Mouse (Mus musculus) retina, postnatal 1 day (tissue): ENCODE measurements at regions not wholly inside any gene's neighbourhood (a gene's known extent, or its start where the extent isn't known, plus 50 kb on each side); places are given as distances from the start of the nearest gene placed in this dataset.
"Not testable (repeated sequence)": the region's sequence is repeated elsewhere in the genome, so short reads cannot be mapped to it uniquely, and the experiment has no call there.

ENCODE experiments used
- DNase-seq: peaks from one replicate; pipeline ENCODE4 v3.0.0-alpha.2; 2012

DNA sequence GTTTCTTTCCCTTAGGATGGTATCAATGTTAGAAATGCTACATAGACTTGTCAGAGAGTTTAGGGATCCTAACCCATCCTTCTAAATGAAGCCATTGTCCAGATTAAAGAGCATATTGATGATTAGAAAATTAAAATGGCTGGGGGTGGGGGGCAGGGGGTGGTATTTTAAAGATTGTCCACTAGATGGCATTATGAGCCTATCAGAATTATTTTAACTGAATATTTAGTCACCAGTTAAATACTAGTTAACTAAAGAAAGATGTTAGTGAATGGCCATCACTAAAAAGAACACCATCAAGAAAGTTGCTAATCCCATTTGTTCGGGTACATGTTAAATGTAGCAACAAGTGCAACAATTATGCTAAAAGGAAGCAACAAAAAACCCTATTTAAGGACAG, 1909.6 kb upstream of the 5930422O12Rik start:
- DNase-seq, result no peak

DNA sequence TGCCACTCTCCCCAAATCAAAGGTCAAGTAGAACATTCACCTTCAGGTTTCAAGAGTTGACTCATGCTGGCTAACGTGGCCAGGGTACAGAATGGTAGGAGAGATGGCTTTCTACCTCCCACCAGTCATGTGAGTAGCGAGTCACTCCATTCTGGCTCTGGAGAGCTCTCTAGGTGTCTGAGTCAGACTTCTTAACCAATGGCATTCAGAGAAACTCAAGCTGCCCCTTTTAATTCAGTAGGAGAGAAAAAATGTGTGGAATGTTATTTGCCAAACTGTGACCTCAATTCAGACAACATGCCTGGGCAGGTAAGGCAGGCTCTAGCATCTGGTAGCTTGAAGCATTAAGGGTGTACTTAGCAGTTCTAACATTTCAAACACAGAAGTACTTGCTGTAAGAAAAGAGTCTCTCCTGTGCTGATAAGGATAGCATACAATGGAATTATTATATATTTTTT, 1907.5 kb upstream of the 5930422O12Rik start:
- DNase-seq, result no peak

DNA sequence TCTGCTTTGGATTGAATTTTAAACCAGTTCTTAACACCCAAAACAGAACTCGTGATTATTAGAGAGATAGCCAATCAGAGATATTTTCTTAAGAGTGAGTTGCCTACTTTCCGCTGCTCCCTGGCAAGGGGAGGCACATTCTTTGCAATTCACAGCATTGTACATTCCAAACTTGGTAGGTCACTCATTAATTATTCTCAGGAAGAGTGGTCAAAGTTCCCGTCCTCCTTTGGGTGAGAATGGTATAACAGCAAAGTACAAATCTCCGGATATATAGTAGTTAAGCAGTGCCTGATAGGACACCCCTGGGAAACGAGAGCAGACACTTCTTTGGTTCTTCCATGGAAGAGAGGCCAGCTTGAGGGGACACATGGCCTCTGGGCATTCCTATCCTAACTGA, 1903.4 kb upstream of the 5930422O12Rik start:
- DNase-seq, result no peak

DNA sequence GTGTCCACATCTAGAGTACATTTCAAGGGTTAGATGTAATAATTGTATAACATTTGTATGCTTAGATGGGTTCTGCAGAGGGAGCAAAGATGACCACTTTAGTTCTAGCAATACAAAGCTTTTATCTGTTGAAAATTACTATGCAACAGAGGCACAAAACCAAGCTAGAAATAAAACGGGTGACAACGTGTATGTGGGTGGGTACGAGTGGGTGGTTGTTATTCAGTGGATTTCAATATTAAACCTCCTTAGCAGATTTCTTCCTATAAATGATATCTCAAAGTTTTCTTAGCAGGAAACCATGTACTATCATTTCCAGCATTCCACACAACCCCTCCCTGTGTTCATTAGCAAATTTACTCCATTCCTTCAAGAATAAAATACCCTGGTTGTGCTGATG, 1889.3 kb upstream of the 5930422O12Rik start:
- no peak for DNase-seq

DNA sequence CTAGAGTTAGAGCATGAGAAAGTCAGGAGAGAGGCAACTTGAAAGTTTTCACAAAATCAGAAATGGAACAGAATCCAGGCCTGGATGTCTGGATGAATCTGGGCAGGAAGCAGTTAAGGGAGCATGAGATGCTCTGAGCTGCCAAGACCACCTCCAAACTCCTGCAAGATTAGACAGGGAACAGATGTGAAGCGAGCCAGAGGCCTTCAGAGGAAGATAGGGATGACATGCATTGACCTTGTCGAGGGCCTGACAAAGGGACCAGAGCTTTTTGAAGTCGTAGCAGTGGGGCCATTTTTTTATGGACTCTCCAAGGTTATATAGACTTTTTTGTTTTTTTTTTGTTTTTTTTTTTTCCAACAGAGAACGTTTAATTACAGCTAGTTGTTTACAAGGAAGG, 1886.9 kb upstream of the 5930422O12Rik start:
- DNase-seq, result no peak

DNA sequence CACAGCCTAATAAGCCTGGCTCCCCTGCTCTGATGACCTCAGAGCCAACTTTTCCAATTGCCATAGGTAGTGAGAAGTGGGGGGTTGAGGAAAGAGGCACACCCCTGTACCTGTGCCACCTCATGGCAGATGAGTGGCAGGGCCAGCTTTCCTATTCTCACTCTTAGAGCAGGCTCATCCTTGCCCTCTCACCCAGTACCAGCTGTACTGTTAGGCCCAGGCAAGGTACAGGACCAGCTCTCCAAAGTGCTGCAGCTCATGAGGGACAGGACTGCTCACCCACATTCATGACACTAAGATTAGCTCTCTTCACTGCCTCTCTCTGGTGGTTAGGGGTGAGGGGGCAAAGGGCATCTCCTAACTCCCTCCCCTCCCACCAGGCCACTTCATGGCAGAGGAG, 1854.4 kb upstream of the 5930422O12Rik start:
- DNase-seq, result no peak

DNA sequence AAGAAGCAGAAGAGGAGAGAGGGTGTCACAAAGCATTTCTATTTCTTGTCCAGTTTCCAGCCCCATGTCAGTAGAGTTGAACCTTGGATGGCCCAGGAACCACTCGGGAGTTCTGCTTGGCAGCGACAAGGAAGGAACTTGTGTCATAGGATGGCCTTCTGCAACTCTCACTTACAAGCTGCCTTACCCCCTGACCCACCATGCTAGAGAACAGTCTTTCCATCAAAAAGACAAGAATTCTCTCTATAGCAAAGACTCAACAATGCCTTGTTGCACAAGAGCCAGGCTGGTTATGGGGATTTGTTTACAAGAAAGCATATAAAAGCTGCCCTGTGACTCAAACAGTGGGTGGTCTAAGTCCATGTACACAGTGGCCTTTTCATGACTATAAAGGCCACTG, 1852.4 kb upstream of the 5930422O12Rik start:
- DNase-seq, result no peak

DNA sequence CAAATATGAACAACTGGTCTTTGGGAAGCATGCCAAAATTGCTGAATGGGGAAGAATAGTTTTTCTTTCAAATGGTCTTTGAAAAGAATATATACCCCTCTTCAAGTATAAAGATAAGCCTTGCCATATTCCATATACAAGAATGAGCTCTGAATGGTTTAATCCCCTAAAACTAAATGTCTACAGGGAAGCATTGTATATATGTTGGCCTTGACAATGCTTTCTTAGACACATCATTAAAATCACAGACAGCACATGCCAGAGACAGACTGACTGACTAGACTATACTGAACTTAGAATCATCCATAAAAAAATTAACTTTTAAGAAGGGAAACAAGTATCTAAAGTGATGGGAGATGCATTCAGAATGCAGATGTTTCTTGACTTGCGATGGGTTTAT, 1843.8 kb upstream of the 5930422O12Rik start:
- no peak for DNase-seq

DNA sequence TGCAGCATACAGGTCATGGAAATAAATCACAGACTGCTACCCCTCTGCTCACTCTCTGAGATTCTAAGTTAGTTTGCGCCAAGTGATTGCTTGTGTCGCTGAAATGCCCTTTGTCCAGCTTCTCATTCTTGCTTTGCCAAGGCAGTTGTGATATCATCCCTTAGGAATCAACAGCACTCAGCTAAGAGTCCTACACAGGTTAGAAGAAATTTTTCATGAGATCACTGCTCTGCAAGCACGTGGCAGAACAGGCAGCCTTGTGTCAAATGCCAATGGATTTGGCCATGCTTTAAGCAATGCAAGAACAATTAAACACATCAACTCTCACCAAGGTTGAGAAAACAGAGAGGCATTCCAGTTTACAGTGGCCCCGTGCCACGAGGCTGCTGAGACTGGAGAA, 1829.0 kb upstream of the 5930422O12Rik start:
- DNase-seq, result no peak

DNA sequence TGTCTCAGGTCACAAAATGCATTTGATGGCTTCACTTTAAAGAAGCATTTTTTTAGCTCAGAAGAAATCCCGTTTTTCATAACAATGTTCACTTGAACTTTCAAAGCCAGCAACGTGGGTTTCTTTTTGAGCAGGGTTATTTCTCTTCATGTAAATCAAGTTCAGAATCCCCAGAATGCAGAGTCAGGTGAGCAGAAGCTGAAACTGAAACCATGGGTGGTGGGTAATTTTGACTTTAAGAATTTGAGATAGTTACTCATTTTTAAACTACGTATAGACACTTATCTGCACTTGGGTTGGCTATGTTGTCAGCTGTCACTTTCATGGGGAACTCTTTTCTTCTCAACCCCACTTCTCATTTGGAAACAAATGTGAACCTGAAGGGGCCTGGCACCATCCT, 1827.5 kb upstream of the 5930422O12Rik start:
- no peak for DNase-seq

DNA sequence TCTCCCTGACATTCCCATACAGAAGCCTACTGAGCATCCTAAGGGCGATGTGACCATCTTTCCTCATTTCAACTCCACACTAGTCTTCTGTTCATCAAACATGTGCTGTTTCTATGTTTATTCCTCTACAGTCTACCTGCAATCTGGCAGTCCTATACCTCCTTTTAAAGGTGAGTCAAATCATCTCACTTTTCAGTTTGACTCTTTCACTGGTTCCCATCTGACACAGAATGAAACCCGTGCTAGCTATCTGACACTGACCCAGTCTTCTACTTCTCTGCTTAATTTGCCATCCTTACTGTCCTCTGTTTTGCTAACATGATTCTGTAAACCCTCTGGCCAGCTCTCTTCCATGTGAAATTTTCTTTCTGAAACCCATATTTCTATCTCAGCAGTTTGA, 1812.0 kb upstream of the 5930422O12Rik start:
- DNase-seq, result no peak

DNA sequence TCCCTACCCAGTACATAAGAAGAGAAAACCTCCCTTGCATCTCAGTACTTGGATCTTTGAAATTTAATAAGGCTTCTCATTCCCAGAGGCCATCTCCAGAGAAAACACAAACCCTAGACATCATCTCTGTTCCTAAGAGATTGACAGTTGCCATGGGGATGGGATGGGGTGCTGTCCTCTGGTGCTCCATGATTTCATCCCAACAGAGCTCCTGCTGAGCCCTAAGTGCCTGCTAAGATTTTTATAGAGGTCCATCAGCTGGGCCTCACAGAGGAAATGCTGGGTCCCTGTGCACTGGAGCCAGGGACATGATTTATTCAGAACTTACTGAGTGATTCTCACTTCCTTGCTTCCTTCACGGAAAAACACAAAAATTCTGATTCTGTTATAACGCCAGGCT, 1800.8 kb upstream of the 5930422O12Rik start:
- peak; percentile 18 for DNase-seq

DNA sequence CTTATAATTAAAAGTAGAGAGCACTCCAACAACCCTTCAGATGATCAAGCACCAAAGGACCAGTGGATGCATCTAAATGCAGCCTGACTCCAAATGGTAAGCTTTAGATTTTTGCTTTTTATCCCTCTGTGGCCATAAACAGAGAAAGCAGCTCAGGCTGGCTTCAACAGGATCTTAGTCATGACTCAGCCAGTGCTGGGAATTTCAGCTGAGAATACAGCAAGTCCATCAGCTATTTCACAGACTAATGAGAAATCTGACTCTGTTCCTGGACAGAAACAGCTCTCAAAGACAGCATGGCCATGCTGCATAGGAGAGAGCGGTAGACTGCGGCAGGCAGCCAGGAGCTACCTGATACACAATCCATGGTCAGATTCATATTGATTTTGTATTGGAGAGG, 1800.4 kb upstream of the 5930422O12Rik start:
- no peak for DNase-seq

DNA sequence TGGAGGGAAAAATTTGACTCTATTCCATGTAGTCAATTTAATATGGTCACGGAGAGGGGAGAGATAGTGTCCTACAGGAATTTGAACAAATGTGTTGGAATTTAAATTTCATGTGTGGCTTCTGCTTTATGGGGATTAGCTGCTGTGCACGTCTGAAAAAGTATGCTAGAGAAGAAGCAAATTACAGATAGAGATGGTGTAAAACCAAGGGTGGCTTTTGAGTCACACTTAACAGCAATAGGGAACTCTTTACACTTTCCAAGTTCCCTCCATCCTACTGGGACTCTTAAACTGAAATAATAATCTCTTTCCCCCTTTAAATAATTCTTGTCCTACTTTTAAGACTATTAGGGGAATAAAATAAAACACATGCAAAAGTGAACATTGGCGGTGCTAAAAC, 1790.1 kb upstream of the 5930422O12Rik start:
- DNase-seq, result no peak

DNA sequence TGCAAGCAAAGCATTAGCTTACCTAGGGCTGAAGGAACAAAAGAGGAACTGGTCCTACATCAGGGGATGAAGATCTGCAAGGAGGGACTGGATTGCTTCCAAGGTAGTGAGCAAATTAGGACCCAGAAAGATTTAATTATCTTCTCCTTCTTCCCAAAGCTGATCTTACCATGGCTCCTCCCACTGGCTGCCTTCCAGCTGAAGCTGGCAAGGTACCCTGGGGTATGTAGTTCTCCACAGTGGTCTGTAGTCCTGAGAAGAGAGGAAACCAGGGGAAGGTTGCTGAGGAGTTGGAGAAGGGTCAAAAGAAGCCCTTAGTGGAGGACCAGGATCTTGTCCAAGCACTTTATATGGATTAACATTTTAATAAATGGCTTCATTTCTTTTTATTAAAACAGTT, 1764.8 kb upstream of the 5930422O12Rik start:
- DNase-seq, result no peak

DNA sequence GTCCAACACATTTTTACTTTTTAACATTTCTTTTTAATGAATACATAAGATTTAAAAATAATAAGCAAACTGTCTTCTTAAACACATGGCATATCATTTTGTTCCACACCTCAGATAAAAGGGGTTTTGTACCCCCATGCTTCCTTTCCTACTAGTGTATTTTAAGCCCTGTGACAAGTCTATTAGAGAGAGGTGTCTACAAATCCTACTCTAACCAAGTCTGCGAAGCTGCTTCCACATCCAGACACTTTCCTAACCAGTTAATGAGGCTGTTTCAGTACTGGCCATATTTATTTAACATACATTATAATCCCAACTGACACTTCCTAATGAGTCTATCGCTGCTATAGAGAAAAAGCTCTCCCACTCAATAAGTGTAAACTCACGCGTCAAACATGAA, 1763.0 kb upstream of the 5930422O12Rik start:
- no peak for DNase-seq

DNA sequence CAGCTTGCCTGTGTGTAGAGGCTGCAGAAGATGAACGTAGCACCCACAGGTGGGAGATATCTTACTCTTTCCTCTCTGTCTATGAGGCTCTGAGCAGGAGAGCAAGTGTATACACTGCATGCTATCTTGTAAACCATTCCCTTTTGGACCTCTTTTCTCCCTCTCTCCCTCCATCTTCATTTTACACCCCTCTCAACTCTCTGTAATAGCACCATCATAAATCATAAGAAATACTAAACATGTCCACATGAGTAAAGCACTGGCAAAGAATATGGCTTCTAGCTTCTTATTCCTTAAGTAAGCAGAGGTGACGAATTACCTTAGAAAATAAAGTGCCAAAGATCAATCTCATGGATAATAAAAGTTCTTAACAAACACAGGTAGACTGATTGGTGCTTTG, 1724.3 kb upstream of the 5930422O12Rik start:
- no peak for DNase-seq

DNA sequence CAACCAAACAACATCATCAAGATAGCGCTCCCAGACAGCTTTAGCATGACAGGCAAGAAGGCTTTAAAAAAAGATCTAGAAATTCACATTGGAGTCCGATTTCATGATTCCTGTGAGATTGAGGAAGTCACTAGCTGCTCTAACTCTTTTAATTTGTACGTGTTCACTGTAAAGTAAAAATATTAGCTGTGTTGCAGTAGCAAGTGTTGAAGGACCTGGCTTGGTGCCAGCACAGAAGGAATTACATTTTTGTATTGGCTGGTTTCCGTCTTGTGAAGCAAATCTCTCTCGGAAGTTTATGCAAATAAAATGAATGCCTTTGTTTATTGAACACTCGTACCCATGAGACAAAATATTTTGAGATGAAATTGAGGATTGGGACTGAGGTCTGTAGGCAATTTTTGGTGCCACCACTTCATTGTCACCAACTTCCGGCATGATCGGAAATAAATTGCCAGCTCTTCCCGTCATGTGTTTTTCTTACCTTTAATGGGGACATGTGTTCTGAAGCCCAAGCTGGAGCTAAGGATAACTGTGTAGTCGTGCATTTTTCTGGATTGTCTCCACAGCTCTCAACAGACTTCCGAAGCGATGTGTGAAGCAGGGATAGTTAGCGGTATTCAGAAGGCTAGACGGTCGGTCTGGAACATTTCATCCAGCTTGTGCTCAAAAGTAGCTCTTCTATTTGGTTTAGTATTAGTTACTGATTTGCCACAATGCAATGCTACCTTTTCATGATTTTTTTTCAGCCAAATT, 1715.0 kb upstream of the 5930422O12Rik start:
- DNase-seq, result no peak

DNA sequence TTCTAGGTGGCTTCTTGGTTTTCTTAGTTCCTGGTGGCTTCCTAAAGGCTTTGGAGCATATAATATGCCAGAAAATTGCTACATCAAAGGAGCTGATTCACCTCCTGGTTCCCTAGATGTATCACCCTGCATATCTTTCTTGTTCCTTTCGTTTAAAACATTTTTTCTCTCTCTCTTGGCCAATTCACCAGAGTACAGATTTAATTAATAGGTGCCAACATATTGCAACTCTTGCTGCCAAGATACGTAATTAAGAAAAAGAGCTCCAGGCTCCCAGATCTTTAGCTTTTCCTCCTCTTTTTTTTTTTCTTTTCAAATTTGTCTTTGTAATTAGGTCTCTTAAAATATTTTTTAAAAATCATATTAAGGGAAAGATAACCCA, 1714.4 kb upstream of the 5930422O12Rik start:
- DNase-seq, result no peak

DNA sequence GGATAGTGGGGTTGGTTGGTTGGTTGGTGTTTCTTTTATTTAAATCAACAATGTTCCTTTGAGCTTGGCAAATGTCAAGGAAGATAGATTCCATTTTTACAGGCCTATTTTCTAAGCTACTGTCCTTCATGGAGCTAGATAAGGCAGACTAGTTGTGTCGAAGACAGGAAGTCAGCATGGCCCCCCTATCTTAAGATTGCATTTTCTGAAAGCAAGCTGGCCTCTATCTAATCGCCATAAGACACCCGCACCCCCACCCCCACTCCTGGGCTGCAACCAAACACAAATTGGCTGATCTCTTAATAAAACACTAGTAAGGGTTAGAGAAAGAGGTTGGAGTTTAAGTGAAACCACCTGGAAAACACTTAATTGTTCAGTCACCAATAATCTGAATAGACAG, 1708.5 kb upstream of the 5930422O12Rik start:
- no peak for DNase-seq

DNA sequence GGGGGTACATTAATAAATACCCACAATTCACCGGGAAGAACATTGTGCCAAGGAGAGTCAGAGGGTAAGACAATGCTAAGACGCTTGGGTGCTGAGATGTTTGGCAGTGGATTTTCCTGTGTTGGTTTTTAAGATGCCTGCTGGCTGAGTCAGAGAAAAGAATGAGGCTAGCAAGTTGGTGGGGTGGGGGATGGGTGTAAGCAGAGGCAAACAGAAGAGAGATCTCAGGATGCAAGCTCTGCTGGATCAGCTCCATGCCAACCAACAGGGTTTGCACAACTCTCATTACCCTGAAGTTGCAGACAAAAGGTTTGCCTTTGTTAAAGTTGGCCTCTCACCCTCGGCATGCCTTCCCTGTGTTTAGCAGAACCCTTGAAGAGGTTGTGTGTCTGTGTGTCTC, 1707.9 kb upstream of the 5930422O12Rik start:
- no peak for DNase-seq

DNA sequence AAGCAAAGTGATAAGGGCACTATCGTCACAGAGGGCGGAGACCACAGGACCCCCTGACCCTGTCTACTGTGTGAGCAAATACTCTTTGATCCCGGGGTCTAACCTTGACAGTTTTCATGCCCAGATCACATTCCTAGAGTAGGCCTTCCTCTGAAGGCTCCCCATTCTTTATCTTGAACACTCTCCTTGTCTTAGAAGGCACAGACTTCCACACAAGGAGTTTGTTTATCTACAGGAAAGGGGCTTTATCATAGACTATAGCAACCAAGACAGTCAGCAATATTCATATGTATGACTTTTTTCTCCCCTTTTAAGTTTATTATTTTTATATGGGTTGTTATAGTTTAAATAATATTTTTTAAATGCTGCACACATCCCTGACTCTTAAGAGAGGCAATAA, 1703.1 kb upstream of the 5930422O12Rik start:
- DNase-seq, result no peak

DNA sequence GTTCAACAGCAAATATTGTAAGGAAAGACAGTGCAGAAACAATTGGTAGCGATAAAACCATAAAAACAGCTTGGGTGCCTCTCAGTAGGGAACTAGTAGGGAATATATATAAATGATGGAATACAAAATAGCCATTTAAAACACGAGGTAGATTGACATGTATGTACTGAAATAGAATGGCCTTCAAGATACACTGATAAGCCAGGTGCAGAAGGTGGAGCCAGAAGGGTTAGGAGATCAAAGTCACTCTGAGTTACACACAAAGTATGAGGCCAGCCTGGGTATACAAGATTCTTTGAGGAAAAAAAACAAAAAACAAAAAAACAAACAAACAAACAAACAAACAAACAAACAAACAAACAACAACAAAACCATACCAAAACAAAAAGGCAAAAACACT, 1692.9 kb upstream of the 5930422O12Rik start:
- DNase-seq, result no peak

DNA sequence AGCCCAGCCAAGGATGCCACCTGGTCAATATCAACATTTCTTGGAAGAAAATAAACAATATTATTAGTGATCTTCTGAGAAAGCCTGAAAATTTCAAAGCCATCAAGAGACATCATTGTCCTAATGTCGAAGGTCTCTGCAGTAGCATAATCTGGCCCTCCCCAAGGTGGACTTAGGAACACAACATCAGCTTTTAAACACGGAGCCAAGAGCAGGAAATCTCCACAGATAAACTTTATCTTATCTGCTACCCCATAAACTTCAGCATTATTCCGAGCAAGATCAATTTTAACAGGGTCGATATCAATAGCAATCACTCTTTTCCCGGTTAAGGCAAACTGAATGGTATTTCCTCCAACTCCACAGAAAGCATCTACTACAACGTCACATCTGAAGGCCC, 1691.2 kb upstream of the 5930422O12Rik start:
- not testable (repeated sequence) for DNase-seq

DNA sequence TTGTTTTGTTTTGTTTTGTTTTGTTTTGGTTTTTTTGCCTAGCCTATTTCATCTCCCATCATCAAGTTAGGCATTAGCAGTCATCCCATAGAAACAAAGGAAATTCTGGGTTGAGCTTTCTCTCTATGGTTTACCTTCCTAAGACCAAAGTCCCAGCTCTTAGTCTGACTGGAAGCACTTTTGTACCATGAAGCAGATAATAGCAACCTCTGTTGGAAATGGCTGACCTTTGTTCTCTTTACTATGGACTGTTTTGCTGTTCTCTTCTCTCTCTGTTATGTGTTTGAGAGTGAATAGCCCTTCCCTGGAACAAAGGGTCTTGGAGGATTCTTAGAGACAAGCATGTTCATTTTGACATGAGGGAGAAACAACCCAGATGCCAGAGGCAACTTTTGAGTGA, 1681.7 kb upstream of the 5930422O12Rik start:
- no peak for DNase-seq
